Mouse (Mus musculus): Measurements from ENCODE around the gene Rcc1. TPM values are rescaled to one million over a fixed set of nuclear protein-coding genes. Genes with fewer than 3 reads are reported as not detected.

The Rcc1 gene
- 14.2 and 15.0 TPM in 2 replicates for polyA plus RNA-seq (2012; rRNA removed)

DNA sequence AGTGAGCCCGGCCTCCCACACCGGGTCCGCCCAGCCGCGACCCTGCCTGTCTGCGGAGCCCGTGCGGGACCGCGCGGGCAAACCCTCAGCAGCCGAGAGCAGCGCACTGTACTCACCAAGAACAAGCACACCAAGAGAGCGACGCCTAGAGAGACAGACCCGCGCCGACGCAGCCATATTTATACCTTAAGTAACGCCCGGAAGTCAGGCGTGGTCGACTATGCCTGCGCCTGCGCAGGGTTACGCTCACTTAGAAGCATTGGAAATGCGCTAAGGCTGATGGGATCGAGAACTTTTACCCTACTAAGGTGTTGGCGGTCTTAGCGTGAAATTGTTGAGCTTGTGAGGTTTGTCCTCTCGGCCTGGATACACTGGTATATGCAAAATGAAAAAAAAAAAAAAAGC is at the start of gene Rcc1:
Gene Rcc1, minus strand, starts transcription at position 125 of the 405 bp plus-strand sequence.

DNA sequence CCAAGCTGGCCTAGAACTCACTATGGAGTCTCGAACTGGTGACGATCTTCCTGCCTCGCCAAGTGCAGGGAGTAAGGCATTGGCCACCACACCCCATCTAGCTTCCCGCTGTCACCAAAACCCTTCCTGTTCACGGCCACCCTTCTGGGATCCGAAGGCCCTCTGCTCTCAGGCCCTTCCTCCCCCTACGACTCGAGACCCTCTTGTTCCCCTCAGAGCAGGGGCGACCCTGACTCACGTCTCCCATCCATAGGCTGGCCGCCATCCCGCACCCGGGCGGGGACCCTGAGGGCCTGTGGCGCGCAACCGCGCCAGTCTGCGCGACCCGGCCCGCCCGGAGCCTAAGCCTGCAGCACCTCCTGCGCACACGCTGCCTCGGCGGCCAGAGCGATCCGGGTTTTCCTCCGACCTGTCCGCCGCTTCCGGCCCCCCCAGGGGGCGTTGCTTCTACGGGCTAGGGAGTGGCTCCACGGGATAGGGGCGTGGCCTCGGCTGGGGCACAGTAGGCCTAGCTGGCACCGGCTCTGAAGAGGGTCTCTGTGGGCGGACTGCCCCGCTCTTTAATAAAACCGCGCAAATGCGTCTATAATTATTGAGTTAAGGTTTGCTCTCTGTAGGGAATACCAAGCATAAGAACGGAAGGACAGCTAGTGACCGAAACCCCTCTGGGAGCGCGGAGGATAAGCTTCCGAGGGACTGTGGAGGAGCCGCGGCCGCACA is 24.1 kb downstream of the Rcc1 start, which contains the start of gene Trnau1ap:
Gene Trnau1ap, minus strand, starts transcription at position 424 of the 720 bp plus-strand sequence.

DNA sequence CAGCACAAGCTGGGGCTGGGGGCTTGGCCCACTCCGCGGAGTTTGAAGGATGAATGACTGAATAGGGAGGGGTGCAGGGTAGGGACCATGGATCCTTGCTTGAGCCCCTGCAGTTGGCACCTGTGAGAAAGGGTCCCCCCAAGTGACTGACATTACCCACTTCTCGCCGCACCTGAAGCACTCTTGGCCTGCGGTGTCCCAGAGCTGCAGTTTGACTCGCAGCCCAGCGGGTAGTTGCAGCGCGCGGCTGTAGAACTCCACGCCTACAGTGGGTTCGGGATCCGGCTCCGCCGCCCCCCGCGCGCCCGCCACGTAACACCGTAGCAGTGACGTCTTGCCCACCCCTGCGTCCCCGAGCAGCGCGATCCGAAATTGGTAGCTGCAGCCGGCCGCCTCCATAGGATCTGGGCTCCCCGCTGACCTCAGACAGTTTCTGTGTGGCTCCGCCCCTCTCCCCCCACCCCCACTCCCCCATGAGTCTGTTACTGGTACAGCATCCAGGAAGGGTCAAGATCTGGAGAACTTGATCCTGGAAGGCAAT is 50.4 kb downstream of the Rcc1 start, which contains the start of gene Rab42:
Gene Rab42, minus strand, starts transcription at position 447 of the 541 bp plus-strand sequence.

Other genes starting within 250 kb of the Rcc1 start
- gene Oprd1, start 209.1 kb downstream of the Rcc1 start, polyA plus RNA-seq (2012; rRNA removed) = 1.2 and 1.4 TPM in 2 replicates
- 38.0 TPM in 2 replicates for gene Ythdf2, start 141.3 kb downstream of the Rcc1 start, polyA plus RNA-seq (2012; rRNA removed)
- gene Gmeb1, start 92.0 kb downstream of the Rcc1 start, polyA plus RNA-seq (2012; rRNA removed) = 26.1 and 27.9 TPM in 2 replicates
- gene Taf12, start 79.2 kb downstream of the Rcc1 start, polyA plus RNA-seq (2012; rRNA removed) = 24.1 and 24.3 TPM in 2 replicates
- 2.0 TPM in 2 replicates for gene Rab42, start 50.2 kb downstream of the Rcc1 start, polyA plus RNA-seq (2012; rRNA removed)
- 25.1 and 25.8 TPM in 2 replicates for gene Trnau1ap, start 24.1 kb downstream of the Rcc1 start, polyA plus RNA-seq (2012; rRNA removed)
- gene Phactr4, start 68.9 kb upstream of the Rcc1 start, polyA plus RNA-seq (2012; rRNA removed) = 7.2 and 7.6 TPM in 2 replicates
- gene Med18, start 110.3 kb upstream of the Rcc1 start, polyA plus RNA-seq (2012; rRNA removed) = 5.1 and 5.5 TPM in 2 replicates
- 4.8 and 5.4 TPM in 2 replicates for gene Sesn2, start 156.9 kb upstream of the Rcc1 start, polyA plus RNA-seq (2012; rRNA removed)
- 1,218 and 1,264 TPM in 2 replicates for gene Atpif1, start 180.1 kb upstream of the Rcc1 start, polyA plus RNA-seq (2012; rRNA removed)
- 111 and 118 TPM in 2 replicates for gene Dnajc8, start 181.9 kb upstream of the Rcc1 start, polyA plus RNA-seq (2012; rRNA removed)
- gene Ptafr, start 210.5 kb upstream of the Rcc1 start, polyA plus RNA-seq (2012; rRNA removed) = 0.32 and 0.35 TPM in 2 replicates